Mouse (Mus musculus) heart, embryonic 16.5 days (tissue): ENCODE results near the gene Rxra. TPM values are rescaled to one million over a fixed set of nuclear protein-coding genes. Genes with fewer than 3 reads are reported as not detected.

Source experiments
- ATAC-seq: fragments of 200-750 bp; cut with Nextera tagmentation; replicated peaks from 2 replicates; pipeline ENCODE4 v1.8.0; 2017; ENCODE audit warnings: moderate number of reproducible peaks; ENCODE audit not compliant: insufficient read depth, low FRiP score; ENCODE audit errors: extremely low read depth
- H3K27ac ChIP-seq: fragments of 300-500 bp; sonication (generic); 2 replicates; pipeline ENCODE4 v1.5.1; 2014; ENCODE audit warnings: mild to moderate bottlenecking, low read length, control low read depth, moderate library complexity
- H3K27me3 ChIP-seq: fragments of 300-500 bp; sonication (generic); 2 replicates; pipeline ENCODE4 v1.6.1; 2014; ENCODE audit warnings: low read length, mixed read lengths; ENCODE audit not compliant: control insufficient read depth, insufficient read depth
- H3K36me3 ChIP-seq: fragments of 300-500 bp; sonication (generic); 2 replicates; pipeline ENCODE4 v1.6.1; 2014; ENCODE audit not compliant: control insufficient read depth, insufficient read depth
- H3K4me1 ChIP-seq: fragments of 300-500 bp; sonication (generic); 2 replicates; pipeline ENCODE4 v1.6.1; 2014; ENCODE audit warnings: low read length, mixed read lengths; ENCODE audit not compliant: control insufficient read depth, insufficient read depth
- H3K4me2 ChIP-seq: fragments of 300-500 bp; sonication (generic); 2 replicates; pipeline ENCODE4 v1.6.1; 2014; ENCODE audit warnings: low read depth, mild to moderate bottlenecking, control low read depth, low read length
- H3K4me3 ChIP-seq: fragments of 300-500 bp; sonication (generic); 2 replicates; pipeline ENCODE4 v1.5.1; 2014; ENCODE audit warnings: mild to moderate bottlenecking, control low read depth, low read length
- H3K9ac ChIP-seq: fragments of 300-500 bp; sonication (generic); 2 replicates; pipeline ENCODE4 v1.6.1; 2014; ENCODE audit warnings: low read length, control low read depth
- H3K9me3 ChIP-seq: fragments of 300-500 bp; sonication (generic); replicated peaks from 2 replicates; pipeline ENCODE4 v1.6.1; 2016; ENCODE audit warnings: low read length; ENCODE audit not compliant: control insufficient read depth
- WGBS: fragments of 180-500 bp; shearing (Covaris S2); extraction: QIAGEN DNeasy Blood & Tissue Kit; methylation state at CpG from one replicate; pipeline ENCODE4 v1.1.7; 2014; 5-methylcytosine and 5-hydroxymethylcytosine counted together
- polyA plus RNA-seq: library from polyadenylated mRNA; unstranded; fragments of >200 nt; fragmentation: Nextera tagmentation; extraction: Ambion mirVana; gene quantifications from 2 replicates; pipeline ENCODE4 v1.2.1, GENCODE M21; 2015

Gene Rxra
- polyA plus RNA-seq, 1 experiment from 2014 or later, result 6.6 TPM

DNA sequence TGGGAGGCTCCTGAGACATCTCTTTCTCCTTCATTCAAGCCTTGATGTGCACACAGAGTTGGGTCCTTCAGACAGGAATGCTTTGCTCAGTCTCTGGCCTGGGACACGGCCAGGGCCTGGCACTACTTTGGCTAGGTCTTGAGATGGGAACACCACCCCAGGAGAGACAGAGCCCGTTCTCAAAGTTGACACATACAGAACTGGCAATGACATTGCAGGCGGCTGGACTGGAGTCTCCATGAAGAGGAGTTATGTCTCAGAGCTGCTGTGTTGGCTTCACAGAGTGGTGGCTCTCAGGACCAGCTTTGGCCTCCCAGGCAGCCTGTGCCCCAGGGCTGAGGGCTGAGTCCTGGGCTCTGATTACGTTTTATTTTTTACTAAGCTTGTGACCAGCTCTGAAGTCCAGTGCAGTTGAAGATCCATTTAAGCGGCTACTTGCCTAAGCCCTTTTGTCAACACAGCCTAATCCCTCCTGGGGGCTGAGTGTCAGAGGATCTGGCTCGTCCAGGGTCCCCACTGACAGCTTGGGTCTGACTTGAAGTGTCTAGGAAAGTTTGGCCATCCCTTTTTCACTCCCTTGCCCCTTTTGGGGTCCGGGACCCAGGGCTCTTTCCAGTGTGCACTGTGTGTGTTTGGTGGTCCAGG is 2.7 kb downstream of the Rxra start:
- no peak for ATAC-seq
- Histone ChIP-seq H3K27ac (peak overlapping the region; percentile 97), H3K9me3 (no peaks in the 10 kb centered on the region), H3K4me2 (peak overlapping the region; percentile 73), H3K36me3 (no peaks in the 10 kb centered on the region), H3K4me1 (peaks cover 51% of the 10 kb centered on the region), H3K27me3 (no peaks in the 10 kb centered on the region), H3K4me3 (peak overlapping the region; percentile 66), H3K9ac (peak overlapping the region; percentile 94)
- 28% methylated on average over 7 of the region's 7 CpGs for WGBS

DNA sequence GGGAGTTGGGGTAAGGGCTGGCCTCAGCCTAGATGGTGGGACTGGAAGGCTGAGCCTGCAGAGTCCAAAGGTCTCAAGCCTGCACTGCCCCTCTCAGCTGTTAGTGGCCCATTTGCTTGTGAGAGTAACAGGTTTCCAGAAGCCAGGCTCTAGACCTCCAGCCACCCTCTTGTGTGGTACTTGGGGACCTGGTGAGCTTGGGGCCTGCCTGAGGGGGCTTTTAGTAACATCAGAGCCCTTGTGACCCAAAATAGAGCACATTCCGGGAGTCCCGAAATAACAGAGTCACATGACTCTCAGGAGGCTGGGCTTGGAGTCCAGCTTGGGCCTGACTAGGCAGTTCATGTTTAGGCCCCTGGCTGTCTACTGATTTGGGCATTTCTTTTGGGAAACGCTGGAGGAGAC is 3.4 kb downstream of the Rxra start:
- Histone ChIP-seq H3K4me3 (peak overlapping the region; percentile 66), H3K4me2 (peak overlapping the region; percentile 73), H3K9ac (peak overlapping the region; percentile 94), H3K4me1 (peaks cover 57% of the 10 kb centered on the region), H3K36me3 (no peaks in the 10 kb centered on the region), H3K27ac (peak overlapping the region; percentile 97), H3K27me3 (no peaks in the 10 kb centered on the region), H3K9me3 (no peaks in the 10 kb centered on the region)
- WGBS, result 7% methylated on average over 3 of the region's 3 CpGs
- ATAC-seq, result peak; percentile 70

DNA sequence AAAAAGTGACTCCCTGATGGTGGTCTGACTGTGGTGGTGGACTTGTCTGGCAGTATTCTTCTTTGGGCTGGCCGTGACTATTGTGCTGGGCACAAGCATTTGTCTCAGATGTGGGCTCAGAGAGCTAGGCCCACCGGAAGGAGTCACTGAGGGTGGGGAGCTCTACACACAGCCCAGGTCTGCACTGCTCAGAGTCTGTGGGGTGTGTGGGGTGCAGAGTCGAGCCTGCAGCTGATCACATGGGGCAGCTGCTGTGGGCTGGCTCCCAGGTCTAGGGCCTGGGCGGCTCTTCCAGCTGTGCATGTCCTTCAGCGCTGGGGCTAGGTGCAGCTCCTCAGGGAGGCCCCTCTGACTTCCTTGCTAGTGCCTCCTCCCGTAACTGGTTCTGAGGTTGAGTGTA is 3.8 kb downstream of the Rxra start:
- Histone ChIP-seq H3K36me3 (no peaks in the 10 kb centered on the region), H3K27me3 (no peaks in the 10 kb centered on the region), H3K4me1 (peaks cover 60% of the 10 kb centered on the region), H3K9ac (peak overlapping the region; percentile 94), H3K27ac (peak overlapping the region; percentile 97), H3K4me3 (peak overlapping the region; percentile 66), H3K9me3 (no peaks in the 10 kb centered on the region), H3K4me2 (peak overlapping the region; percentile 73)
- WGBS, result 34% methylated on average over 6 of the region's 6 CpGs
- peak; percentile 35 for ATAC-seq

DNA sequence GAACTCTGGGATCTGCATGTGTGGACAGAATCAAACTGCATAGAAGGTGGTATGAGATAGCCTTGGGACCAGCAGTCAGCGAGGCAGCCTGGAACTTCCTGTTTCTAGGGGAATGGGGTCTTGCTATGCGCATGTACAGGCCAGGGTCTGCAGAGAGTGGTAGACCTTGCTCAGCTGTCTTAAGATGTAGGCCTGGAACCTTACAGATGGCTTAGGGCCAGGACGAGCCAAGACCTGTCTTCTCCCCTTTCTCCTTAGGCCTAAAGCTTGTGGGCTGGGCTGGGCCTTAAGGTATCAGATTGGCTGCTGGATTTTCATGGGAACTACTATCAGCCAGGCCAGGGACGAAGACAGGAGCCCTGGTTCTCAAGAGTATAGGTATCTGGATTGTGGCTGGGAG is 4.4 kb downstream of the Rxra start:
- Histone ChIP-seq H3K4me3 (no peak overlapping the region; the same call in 1 of the 2 replicates), H3K4me2 (peak overlapping the region; percentile 73), H3K9me3 (no peaks in the 10 kb centered on the region), H3K36me3 (no peaks in the 10 kb centered on the region), H3K27me3 (no peaks in the 10 kb centered on the region), H3K4me1 (peaks cover 60% of the 10 kb centered on the region), H3K9ac (peak overlapping the region; percentile 94), H3K27ac (peak overlapping the region; percentile 97)
- no peak for ATAC-seq
- 53% methylated on average over 4 of the region's 4 CpGs for WGBS

DNA sequence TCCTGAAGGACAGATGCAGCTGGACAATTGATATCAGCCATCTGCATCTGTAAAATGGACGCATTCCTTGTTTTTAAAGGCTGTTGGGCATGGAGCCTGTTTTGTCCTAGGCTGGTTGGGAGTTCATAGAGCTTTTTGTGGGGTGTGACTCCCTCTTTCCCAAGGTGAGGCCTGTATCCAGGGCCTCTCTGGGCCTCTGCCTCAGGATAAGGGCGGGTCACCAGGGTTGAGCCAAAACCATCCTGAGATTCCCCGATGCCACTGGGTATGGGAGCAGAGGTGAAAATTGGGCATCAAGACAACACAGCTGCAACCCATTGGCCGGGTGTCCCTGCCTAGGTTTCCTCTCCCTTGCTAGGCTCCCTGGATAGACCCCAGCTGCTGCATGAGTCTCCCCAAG is 5.2 kb downstream of the Rxra start:
- 81% methylated on average over 4 of the region's 4 CpGs for WGBS
- Histone ChIP-seq H3K4me2 (no peak overlapping the region), H3K36me3 (no peaks in the 10 kb centered on the region), H3K9me3 (no peaks in the 10 kb centered on the region), H3K27me3 (no peaks in the 10 kb centered on the region), H3K9ac (no peak overlapping the region), H3K27ac (no peak overlapping the region), H3K4me3 (no peak overlapping the region), H3K4me1 (peaks cover 61% of the 10 kb centered on the region)
- no peak for ATAC-seq

DNA sequence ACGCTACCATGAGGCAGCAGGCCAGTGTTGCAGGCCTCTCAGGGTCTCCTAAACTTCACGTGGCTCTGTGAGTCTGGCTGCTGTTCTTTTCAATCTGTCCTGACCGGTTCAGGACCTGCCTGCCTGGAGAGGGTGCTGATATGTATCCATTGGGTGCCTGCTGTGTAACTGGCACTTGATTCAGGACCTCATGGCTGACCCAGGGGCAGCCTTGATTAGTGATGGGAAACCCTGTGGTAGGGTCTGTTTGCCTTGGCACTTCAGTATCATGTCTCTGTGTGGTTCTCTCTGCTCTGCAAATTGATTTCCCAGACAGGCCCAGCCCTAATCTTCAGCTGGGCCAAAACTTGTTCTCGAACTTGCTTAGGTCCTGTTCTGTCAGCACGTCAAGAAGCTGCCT is 5.9 kb downstream of the Rxra start:
- peak overlapping the region; percentile 3; the same call in 1 of the 2 replicates for H3K9ac ChIP-seq
- no peak for ATAC-seq
- H3K4me3 ChIP-seq, result no peak overlapping the region
- H3K27ac ChIP-seq, result no peak overlapping the region
- H3K27me3 ChIP-seq, result no peaks in the 10 kb centered on the region
- peaks cover 68% of the 10 kb centered on the region for H3K4me1 ChIP-seq
- H3K9me3 ChIP-seq, result no peaks in the 10 kb centered on the region
- H3K4me2 ChIP-seq, result no peak overlapping the region
- H3K36me3 ChIP-seq, result no peaks in the 10 kb centered on the region
- 47% methylated on average over 5 of the region's 5 CpGs for WGBS

DNA sequence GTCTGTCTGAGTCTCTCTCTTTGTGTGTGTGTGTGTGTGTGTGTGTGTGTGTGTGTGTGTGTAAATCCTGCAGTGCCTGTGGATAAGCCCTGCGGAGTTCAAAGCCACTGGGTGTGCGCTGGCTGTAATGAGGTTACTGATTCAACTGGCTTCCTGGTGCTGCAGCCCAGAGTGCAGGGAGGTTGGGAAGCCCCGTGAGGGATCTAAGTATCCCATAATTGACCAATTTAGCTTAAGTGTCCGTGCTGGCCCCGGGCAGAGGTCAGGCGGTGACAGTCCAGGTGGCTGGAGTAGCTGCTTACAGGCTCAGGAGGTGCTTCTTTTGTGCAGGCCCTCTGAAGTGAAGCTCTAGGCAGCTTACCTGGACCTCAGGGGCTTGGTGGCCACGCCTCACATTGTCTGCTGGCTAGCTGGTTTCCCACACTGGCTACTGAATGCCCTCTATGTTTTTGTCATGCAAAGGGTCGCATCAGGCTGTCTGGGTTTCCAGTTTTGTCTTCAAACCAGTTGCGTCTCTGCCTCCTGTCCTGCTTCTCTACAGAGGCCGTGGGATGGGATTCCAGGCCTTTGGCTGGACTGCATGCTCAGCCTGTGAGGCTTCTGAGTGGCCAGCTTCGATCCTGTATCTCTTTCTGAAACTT is 7.9 kb downstream of the Rxra start:
- Histone ChIP-seq H3K9ac (peak overlapping the region; percentile 18; the same call in 1 of the 2 replicates), H3K27me3 (no peaks in the 10 kb centered on the region), H3K27ac (no peak overlapping the region), H3K4me1 (peaks cover 76% of the 10 kb centered on the region), H3K9me3 (no peaks in the 10 kb centered on the region), H3K36me3 (no peaks in the 10 kb centered on the region), H3K4me2 (no peak overlapping the region), H3K4me3 (no peak overlapping the region)
- WGBS, result 60% methylated on average over 11 of the region's 11 CpGs
- no peak for ATAC-seq

DNA sequence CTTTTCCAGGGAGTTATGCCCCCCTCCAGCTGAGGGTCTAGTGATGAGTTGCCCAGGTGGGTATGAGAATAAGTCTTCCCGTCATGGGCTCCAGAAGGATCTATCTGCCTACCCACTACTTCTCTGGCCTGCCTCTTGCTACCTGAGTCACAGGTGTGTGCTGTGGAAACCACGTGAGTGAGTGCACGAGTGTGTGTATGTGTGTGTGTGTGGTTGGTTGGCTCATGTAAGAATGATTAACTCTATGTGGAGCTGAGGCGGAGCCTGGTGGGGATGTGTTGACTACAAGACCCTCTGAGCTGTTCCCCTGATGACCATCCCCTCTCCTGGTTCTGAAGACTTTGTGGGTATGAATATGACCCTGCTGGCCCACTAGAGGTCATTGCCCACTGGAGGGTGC is 9.7 kb downstream of the Rxra start:
- WGBS, result 96% methylated on average over 4 of the region's 4 CpGs
- no peak overlapping the region for H3K4me2 ChIP-seq
- no peak for ATAC-seq
- H3K36me3 ChIP-seq, result no peaks in the 10 kb centered on the region
- H3K9me3 ChIP-seq, result no peaks in the 10 kb centered on the region
- peaks cover 71% of the 10 kb centered on the region for H3K4me1 ChIP-seq
- H3K9ac ChIP-seq, result no peak overlapping the region
- no peaks in the 10 kb centered on the region for H3K27me3 ChIP-seq
- H3K27ac ChIP-seq, result no peak overlapping the region
- no peak overlapping the region for H3K4me3 ChIP-seq

DNA sequence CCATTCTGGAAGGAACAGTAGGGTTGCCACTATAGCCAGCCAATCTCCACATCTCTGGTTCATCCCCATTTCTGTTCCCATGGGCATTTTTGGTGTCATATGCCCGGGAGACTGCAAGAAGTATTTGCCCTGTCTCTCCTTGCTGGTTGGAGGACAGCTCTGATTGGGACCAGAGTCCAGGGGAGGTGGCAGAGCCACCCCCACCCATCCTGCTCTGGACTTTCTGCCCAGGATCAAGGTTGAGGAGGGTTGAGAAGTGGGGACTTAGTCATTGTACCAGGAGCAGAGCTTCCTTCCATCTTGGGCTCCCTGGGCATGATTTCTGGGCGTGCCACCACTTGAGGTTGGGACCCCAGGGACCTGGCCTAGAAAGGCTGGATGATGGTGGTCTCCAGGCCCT is 10.1 kb downstream of the Rxra start:
- H3K27ac ChIP-seq, result no peak overlapping the region
- H3K4me2 ChIP-seq, result no peak overlapping the region
- H3K27me3 ChIP-seq, result no peaks in the 10 kb centered on the region
- ATAC-seq, result no peak
- 83% methylated on average over 2 of the region's 2 CpGs for WGBS
- H3K4me1 ChIP-seq, result peaks cover 72% of the 10 kb centered on the region
- H3K9me3 ChIP-seq, result no peaks in the 10 kb centered on the region
- H3K36me3 ChIP-seq, result no peaks in the 10 kb centered on the region
- no peak overlapping the region for H3K4me3 ChIP-seq
- H3K9ac ChIP-seq, result no peak overlapping the region
